Mouse (Mus musculus) stomach, postnatal 0 days (tissue): ENCODE measurements around the gene Bclaf1.

Experiments
- CTCF ChIP-seq: IDR thresholded peaks from 2 replicates; pipeline ENCODE4 v1.5.1; 2016; ENCODE audit warnings: antibody characterized with exemption, low read depth, mild to moderate bottlenecking, moderate library complexity
- EP300 ChIP-seq: optimal IDR thresholded peaks from 2 replicates; pipeline ENCODE3; 2016; ENCODE audit warnings: antibody characterized with exemption

- TF ChIP-seq CTCF (no peak), EP300 (no peak)
These were observed 68.5 kb downstream of the Bclaf1 start for GRCm38 (mm10) chr10:20380798-20381197.
